Mouse (Mus musculus) lung, postnatal 10 days (tissue): ENCODE data around the gene Col4a2.

ENCODE experiments used
- DNase-seq: peaks from one replicate; pipeline ENCODE4 v3.0.0; 2021

Col4a2 gene

DNA sequence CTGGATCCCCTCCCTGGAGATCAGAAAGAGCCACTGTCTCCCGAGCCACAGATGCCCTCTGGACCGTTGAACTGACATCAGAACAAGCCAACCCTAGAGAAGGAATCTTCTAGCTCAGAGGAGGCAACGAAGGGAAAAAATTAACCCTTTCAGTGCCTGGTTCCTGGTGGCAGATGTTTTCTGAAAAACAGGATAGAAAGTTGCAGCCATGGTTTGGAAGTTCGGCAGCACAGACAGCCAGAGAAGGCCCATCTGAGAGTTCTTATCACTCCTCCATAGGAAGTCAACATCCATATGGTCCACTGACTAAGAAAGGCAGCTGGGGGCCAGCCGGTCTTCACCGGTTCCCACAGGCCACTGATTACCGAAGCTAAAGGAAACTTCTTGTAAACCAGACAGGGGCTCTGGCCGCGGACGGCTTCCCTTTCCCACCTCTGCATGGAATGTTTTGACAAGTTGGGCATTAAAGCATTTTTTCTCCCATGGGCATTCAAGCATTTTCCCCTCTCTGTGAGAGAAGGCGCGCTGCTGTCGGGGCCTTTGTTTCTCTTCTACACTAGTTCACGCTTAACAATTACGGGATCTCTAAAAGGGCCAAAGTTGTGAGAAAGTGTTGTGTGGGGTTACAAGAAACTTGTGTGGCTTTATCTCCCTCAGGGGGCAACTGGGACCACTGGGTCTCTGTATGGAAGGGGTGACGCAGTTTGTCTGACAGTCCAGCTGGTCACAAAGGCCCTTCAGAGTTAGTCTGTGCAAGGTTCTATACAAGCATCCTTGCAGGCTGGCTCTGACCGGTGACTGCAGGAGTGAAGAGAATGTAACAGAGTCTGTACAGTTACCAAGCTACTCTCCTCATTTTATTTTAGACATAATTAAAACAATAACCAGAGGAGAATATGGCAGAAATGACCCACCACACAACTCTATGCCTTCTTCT, 49.9 kb downstream of the Col4a2 start:
- DNase-seq = no peak

GRCm38 (mm10) chr8:11363340-11364126, 50.9 kb downstream of the Col4a2 start:
- DNase-seq = no peak

- no peak for DNase-seq
Measured at GRCm38 (mm10) chr8:11366251-11366650, 53.6 kb downstream of the Col4a2 start.

- no peak for DNase-seq
Measured at GRCm38 (mm10) chr8:11366741-11367140, 54.1 kb downstream of the Col4a2 start.

- no peak for DNase-seq
Measured at GRCm38 (mm10) chr8:11367670-11368069, 55.1 kb downstream of the Col4a2 start.

DNA sequence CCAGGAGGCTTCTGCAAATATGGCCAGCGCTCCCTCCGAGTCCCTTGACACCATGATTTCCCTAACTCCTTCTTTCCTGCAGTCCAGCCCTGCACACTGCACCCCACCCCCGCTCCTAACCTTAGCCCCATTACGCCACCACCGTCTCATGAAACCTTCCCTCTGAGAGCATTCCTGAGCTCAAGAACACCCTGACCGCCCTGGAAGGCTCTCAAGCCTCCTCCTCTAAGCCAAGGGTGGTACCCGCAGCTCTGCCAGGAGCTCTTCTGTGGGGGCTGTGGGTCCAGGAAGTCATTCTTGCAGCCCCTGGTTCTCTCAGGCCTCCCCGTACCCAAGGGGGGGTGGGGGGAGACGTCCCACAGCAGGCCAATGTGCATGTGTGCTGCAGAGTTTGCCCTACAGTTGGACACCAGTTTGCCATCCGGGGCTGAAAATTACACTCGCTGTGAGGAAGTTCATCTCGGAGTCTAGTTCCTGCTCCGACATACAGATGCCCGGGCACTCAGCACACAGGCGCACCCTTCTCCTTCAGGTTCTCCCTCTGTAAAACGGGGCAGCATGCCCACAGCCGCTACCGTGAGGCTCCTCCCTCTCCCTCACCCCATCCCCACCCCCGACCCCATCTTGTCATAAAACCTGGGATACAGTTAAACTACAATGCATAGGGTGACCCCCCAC, 57.1 kb downstream of the Col4a2 start:
- peak; percentile 78 for DNase-seq

DNA sequence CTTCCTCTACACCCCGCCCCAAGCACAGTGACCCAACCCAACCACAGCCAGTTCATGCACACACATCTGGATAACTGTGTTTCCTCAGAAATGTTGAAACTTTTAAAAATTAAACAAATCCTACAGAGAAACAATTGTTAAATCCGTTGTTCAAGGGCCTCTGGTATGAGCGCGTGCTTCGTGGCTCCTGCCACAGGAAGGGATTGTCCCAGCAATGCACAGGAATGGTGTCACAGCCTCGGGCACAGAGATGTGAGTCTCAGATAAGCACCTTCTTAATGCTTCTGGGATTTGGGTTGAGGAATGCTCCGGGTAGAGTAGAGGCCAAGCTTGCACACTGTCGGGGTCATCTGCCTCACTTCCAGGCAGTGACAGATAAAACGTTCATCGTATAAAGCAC, 58.7 kb downstream of the Col4a2 start:
- no peak for DNase-seq

- no peak for DNase-seq
Measured at GRCm38 (mm10) chr8:11372080-11372479, 59.5 kb downstream of the Col4a2 start.

- no peak for DNase-seq
Measured at GRCm38 (mm10) chr8:11373643-11374325, 61.2 kb downstream of the Col4a2 start.

- DNase-seq = no peak
Measured at GRCm38 (mm10) chr8:11374326-11375076, 61.9 kb downstream of the Col4a2 start.

- no peak for DNase-seq
Measured at GRCm38 (mm10) chr8:11375749-11376438, 63.3 kb downstream of the Col4a2 start.

DNA sequence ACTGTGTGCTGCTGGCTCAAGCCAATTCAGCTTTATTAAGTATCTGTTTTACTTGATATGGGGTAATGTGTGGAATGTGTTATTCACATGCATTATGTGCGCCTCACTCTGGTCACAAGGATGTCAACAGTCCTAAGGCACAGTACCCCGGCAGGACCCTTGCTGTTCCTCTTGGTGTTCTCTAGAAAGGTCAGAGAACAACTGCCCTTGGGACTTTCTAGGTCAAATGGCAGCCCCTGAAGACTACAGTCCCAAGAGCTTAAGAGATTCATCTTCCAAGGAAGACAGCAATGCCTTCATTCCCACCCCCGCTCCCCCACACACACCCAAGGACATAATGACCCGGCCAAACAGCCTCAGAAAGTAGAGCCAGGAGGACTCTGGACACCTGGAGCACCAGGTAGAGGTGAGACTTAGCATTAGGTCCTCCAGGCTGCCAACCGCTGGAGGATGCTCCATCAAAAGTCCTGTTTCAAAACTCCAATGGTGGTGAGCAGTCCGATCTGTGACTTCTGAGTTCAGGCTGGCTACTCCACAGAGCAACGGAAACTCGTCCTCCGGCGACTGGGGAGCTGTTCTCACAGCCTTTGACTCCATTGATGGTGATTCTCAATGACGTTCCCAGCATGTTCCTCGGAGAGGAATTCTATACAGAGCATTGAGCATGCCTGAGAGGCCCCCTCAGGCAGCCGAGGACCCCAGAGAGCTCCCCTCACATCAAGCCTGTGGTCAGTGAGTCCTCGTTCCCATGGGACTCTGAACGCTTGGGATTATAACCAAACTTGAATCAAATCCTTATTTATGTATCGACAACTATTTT, 65.0 kb downstream of the Col4a2 start:
- no peak for DNase-seq

GRCm38 (mm10) chr8:11379590-11379989, 67.0 kb downstream of the Col4a2 start:
- DNase-seq = peak; percentile 52

GRCm38 (mm10) chr8:11381544-11381943, 68.9 kb downstream of the Col4a2 start:
- no peak for DNase-seq

GRCm38 (mm10) chr8:11382059-11382810, 69.6 kb downstream of the Col4a2 start:
- DNase-seq = peak; percentile 65

- DNase-seq = no peak
Measured at GRCm38 (mm10) chr8:11382933-11383332, 70.3 kb downstream of the Col4a2 start.

- DNase-seq = no peak
Measured at GRCm38 (mm10) chr8:11383379-11383778, 70.8 kb downstream of the Col4a2 start.

- no peak for DNase-seq
Measured at GRCm38 (mm10) chr8:11384841-11385240, 72.2 kb downstream of the Col4a2 start.

GRCm38 (mm10) chr8:11385272-11385905, 72.8 kb downstream of the Col4a2 start:
- peak; percentile 73 for DNase-seq
